Mouse (Mus musculus) CH12.LX (cell line): Measurements from ENCODE around the gene Olfr543.
A peak's percentile ranks its signal among the peaks of the same experiment; 100 is the strongest.

Experiments used
- CHD2 ChIP-seq: IDR thresholded peaks from 2 replicates; pipeline ENCODE4 v1.6.1; 2011; ENCODE audit warnings: low read length, improper control_type of control experiment
- CTCF ChIP-seq, 2 experiments: IDR thresholded peaks in 1 of 2; conservative IDR thresholded peaks in 1 of 2; 2 replicates each; pipeline ENCODE4 v1.5.1; 2011 to 2012; ENCODE audit warnings: low read depth in 2 of 2, low read length in 2 of 2, improper control_type of control experiment in 1 of 2, inconsistent platforms in 1 of 2, mild to moderate bottlenecking in 1 of 2, moderate library complexity in 1 of 2
- E2F4 ChIP-seq: IDR thresholded peaks from 2 replicates; pipeline ENCODE4 v1.6.1; 2011; ENCODE audit warnings: low read depth, low read length, improper control_type of control experiment; ENCODE audit not compliant: insufficient replicate concordance
- ELF1 ChIP-seq: IDR thresholded peaks from 2 replicates; pipeline ENCODE4 v1.6.1; 2014; ENCODE audit warnings: low read depth, mild to moderate bottlenecking, inconsistent platforms, low read length, improper control_type of control experiment
- EP300 ChIP-seq: IDR thresholded peaks from 2 replicates; pipeline ENCODE4 v1.6.1; 2011; ENCODE audit warnings: low read length, improper control_type of control experiment
- JUN ChIP-seq: IDR thresholded peaks from 2 replicates; pipeline ENCODE4 v1.6.1; 2011; ENCODE audit warnings: low read depth, mild to moderate bottlenecking, low read length, improper control_type of control experiment, moderate library complexity; ENCODE audit not compliant: insufficient read depth
- MAX ChIP-seq: IDR thresholded peaks from 2 replicates; pipeline ENCODE4 v1.6.1; 2011; ENCODE audit warnings: low read length, improper control_type of control experiment
- MXI1 ChIP-seq: IDR thresholded peaks from 2 replicates; pipeline ENCODE4 v1.6.1; 2011; ENCODE audit warnings: mild to moderate bottlenecking, low read depth, low read length, improper control_type of control experiment
- MYC ChIP-seq: IDR thresholded peaks from 2 replicates; pipeline ENCODE4 v1.6.1; 2011; ENCODE audit warnings: low read depth, mild to moderate bottlenecking, improper control_type of control experiment, low read length
- POLR2A ChIP-seq: IDR thresholded peaks from 2 replicates; pipeline ENCODE4 v1.6.1; 2011; ENCODE audit warnings: low read depth, mild to moderate bottlenecking, improper control_type of control experiment, low read length
- RAD21 ChIP-seq: IDR thresholded peaks from 2 replicates; pipeline ENCODE4 v1.6.1; 2011; ENCODE audit warnings: low read depth, mild to moderate bottlenecking, low read length, improper control_type of control experiment, moderate library complexity
- RCOR1 ChIP-seq: conservative IDR thresholded peaks from 2 replicates; pipeline ENCODE4 v1.6.1; 2012; ENCODE audit warnings: low read depth, mild to moderate bottlenecking, inconsistent platforms, low read length, improper control_type of control experiment
- SIN3A ChIP-seq: IDR thresholded peaks from 2 replicates; pipeline ENCODE4 v1.6.1; 2012; ENCODE audit warnings: low read length, improper control_type of control experiment, inconsistent platforms

DNA sequence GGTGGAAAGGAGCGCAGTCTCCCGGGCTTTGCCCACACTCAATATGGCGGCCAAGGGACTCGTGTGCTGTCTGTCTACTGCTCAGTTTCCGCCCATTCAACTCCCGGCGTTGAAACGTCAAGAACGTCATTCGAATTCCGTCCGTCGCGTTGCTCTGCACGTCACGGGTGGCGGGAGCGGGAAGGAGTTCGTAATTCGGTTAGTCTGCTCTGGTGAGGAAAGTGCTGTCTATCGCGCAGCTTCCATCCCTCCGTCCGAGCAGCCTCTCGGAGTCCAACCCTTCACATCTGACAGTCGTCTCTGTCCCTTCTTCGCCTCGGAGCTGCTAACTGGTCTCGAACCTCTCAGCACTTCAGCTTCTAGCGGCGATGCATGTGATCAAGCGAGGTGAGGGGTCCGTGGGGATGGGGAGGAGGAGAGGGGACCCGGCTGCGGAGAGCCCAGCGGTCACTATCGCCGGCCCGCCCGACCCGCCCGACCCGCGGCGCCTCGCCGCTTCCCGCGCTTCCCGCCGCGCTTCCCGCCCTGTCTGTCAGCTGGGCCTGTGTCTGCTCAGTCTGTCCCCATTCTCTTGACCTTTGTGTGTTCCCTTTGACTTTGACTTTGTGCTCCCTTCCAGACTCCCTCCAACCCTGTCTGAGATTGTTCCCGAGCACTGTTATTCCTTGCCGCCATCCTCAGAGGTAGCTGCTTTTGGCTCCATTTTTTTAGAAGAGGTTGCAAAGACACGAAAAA, 39.7 kb downstream of the Olfr543 start, which contains the start of gene Rrm1:
- TF ChIP-seq POLR2A (peak; percentile 89), ELF1 (peak; percentile 97), CTCF (conservative IDR thresholded peaks at IDR 0.05 in 1 of 2, IDR thresholded peaks at IDR 0.05 in 1 of 2; ENCODE audit: low read depth in 2 of 2, low read length in 2 of 2) (no peak), RCOR1 (peak; percentile 92), CHD2 (0 out of 2 replicates have a peak, but pooled peaks have one; percentile 58), MAX (peak; percentile 82; the same call in 1 of the 2 replicates), RAD21 (no peak), E2F4 (peak; percentile 99), SIN3A (peak; percentile 97), MYC (peak; percentile 95), JUN (no peak), MXI1 (peak; percentile 82), EP300 (no peak)
